Mouse (Mus musculus): ENCODE measurements at regions not wholly inside any gene's neighbourhood (a gene's known extent, or its start where the extent isn't known, plus 50 kb on each side); places are given as distances from the start of the nearest gene placed in this dataset.

DNA sequence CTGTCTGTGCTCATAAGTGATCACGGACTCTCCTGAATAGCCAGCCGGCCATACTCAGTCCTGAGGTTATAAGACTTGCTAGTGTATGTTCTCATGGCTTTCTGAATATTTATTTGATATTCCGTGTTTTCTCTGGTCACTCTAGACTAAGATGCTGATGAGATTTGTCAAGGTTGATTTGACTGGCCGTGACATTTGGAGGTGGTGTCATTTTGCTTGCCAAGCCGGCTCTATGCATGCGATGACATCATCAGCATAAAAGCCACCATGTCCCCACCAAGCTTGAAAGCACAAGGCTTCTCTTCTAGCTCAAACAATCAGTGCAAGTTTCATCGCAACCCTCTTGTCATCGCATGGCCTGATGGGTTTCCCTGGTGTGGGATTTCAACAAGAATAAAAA, 235.3 kb upstream of the Tgfbr2 start:
- Histone ChIP-seq H3K4me3 (ENCODE audit: low read length) (no peak overlapping the region), H3K4me2 (ENCODE audit: low read depth, low read length) (no peak overlapping the region), H3K27me3 (ENCODE audit: control insufficient read depth, insufficient read depth, low read length) (no peaks in the 10 kb centered on the region), H3K9me3 (replicated peaks; ENCODE audit: control insufficient read depth, low read length) (no peaks in the 10 kb centered on the region), H3K27ac (ENCODE audit: low read length) (no peak overlapping the region), H3K4me1 (ENCODE audit: control insufficient read depth, insufficient read depth, low read length) (peaks cover 4% of the 10 kb centered on the region), H3K9ac (ENCODE audit: low read length) (no peak overlapping the region), H3K36me3 (ENCODE audit: control insufficient read depth, insufficient read depth) (no peaks in the 10 kb centered on the region)
- ATAC-seq (replicated peaks; ENCODE audit: extremely low read depth, insufficient read depth, low FRiP score), result no peak
- 85% methylated on average over 8 of the region's 8 CpGs for WGBS

- Histone ChIP-seq H3K4me3 (ENCODE audit: low read length) (no peak overlapping the region), H3K9me3 (replicated peaks; ENCODE audit: control insufficient read depth, low read length) (no peaks in the 10 kb centered on the region), H3K36me3 (ENCODE audit: control insufficient read depth, insufficient read depth) (no peaks in the 10 kb centered on the region), H3K4me1 (ENCODE audit: control insufficient read depth, insufficient read depth, low read length) (no peaks in the 10 kb centered on the region), H3K27me3 (ENCODE audit: control insufficient read depth, insufficient read depth, low read length) (no peaks in the 10 kb centered on the region), H3K4me2 (ENCODE audit: low read depth, low read length) (no peak overlapping the region), H3K9ac (ENCODE audit: low read length) (no peak overlapping the region), H3K27ac (ENCODE audit: low read length) (no peak overlapping the region)
- WGBS, result 73% methylated on average over 2 of the region's 2 CpGs
- ATAC-seq (replicated peaks; ENCODE audit: extremely low read depth, insufficient read depth, low FRiP score), result no peak
Observed at GRCm38 (mm10) chr9:116408116-116408515, 233.0 kb upstream of the Tgfbr2 start.

DNA sequence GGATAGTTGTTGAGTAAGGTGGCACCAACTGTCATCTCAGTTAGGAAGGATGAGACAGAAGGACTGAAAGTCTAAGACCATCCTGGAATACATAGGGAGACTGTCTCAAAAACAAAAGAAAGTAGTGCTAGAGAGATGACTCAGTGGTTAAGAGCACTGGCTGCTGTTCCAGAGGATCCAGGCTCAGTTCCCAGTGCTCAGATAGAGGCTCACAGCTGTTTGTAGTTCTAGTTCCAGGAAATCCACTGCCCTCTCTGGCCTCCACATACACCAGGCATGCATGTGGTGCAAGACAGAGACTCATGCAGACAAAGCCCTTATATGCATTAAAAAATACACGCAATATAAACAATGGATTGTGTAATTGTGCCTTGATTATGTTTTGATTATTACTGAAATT, 229.9 kb upstream of the Tgfbr2 start:
- H3K27me3 ChIP-seq (ENCODE audit: control insufficient read depth, insufficient read depth, low read length), result no peaks in the 10 kb centered on the region
- no peaks in the 10 kb centered on the region for H3K9me3 ChIP-seq (replicated peaks; ENCODE audit: control insufficient read depth, low read length)
- H3K4me2 ChIP-seq (ENCODE audit: low read depth, low read length), result no peak overlapping the region
- no peaks in the 10 kb centered on the region for H3K36me3 ChIP-seq (ENCODE audit: control insufficient read depth, insufficient read depth)
- no peak overlapping the region for H3K4me3 ChIP-seq (ENCODE audit: low read length)
- no peaks in the 10 kb centered on the region for H3K4me1 ChIP-seq (ENCODE audit: control insufficient read depth, insufficient read depth, low read length)
- 81% methylated on average over 1 of the region's 1 CpGs for WGBS
- H3K27ac ChIP-seq (ENCODE audit: low read length), result no peak overlapping the region
- no peak for ATAC-seq (replicated peaks; ENCODE audit: extremely low read depth, insufficient read depth, low FRiP score)
- H3K9ac ChIP-seq (ENCODE audit: low read length), result no peak overlapping the region

- Histone ChIP-seq H3K4me3 (ENCODE audit: low read length) (no peak overlapping the region), H3K27me3 (ENCODE audit: control insufficient read depth, insufficient read depth, low read length) (no peaks in the 10 kb centered on the region), H3K27ac (ENCODE audit: low read length) (no peak overlapping the region), H3K4me1 (ENCODE audit: control insufficient read depth, insufficient read depth, low read length) (no peaks in the 10 kb centered on the region), H3K9me3 (replicated peaks; ENCODE audit: control insufficient read depth, low read length) (no peaks in the 10 kb centered on the region), H3K36me3 (ENCODE audit: control insufficient read depth, insufficient read depth) (no peaks in the 10 kb centered on the region), H3K9ac (ENCODE audit: low read length) (no peak overlapping the region), H3K4me2 (ENCODE audit: low read depth, low read length) (no peak overlapping the region)
- no peak for ATAC-seq (replicated peaks; ENCODE audit: extremely low read depth, insufficient read depth, low FRiP score)
- WGBS, result 65% methylated on average over 7 of the region's 7 CpGs
Observed at GRCm38 (mm10) chr9:116401821-116402220, 226.7 kb upstream of the Tgfbr2 start.

GRCm38 (mm10) chr9:116400270-116400669, 225.1 kb upstream of the Tgfbr2 start:
- Histone ChIP-seq H3K4me2 (ENCODE audit: low read depth, low read length) (no peak overlapping the region), H3K9me3 (replicated peaks; ENCODE audit: control insufficient read depth, low read length) (no peaks in the 10 kb centered on the region), H3K27me3 (ENCODE audit: control insufficient read depth, insufficient read depth, low read length) (no peaks in the 10 kb centered on the region), H3K4me1 (ENCODE audit: control insufficient read depth, insufficient read depth, low read length) (no peaks in the 10 kb centered on the region), H3K4me3 (ENCODE audit: low read length) (no peak overlapping the region), H3K27ac (ENCODE audit: low read length) (no peak overlapping the region), H3K9ac (ENCODE audit: low read length) (no peak overlapping the region), H3K36me3 (ENCODE audit: control insufficient read depth, insufficient read depth) (no peaks in the 10 kb centered on the region)
- no peak for ATAC-seq (replicated peaks; ENCODE audit: extremely low read depth, insufficient read depth, low FRiP score)
- 39% methylated on average over 2 of the region's 2 CpGs for WGBS

DNA sequence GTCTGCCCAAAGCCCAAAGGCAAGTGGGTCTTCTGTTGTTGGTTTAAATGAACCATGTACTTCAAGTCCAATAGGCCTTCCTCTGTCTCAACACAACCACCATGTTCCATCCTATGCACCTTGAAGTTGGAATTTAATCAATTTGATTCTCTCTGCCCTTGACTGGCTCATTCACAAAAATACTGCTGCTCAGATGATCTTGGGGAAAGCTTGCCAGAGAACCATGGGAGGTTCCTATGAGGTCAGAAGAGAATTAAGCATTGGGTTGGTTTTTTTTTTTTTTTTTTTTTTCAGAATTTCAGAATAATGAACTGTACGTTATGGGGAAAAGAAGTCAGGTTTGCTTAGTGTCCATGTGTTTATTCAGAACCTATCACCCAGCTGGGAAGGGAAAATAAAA, 224.1 kb upstream of the Tgfbr2 start:
- Histone ChIP-seq H3K4me2 (ENCODE audit: low read depth, low read length) (no peak overlapping the region), H3K36me3 (ENCODE audit: control insufficient read depth, insufficient read depth) (no peaks in the 10 kb centered on the region), H3K9ac (ENCODE audit: low read length) (no peak overlapping the region), H3K9me3 (replicated peaks; ENCODE audit: control insufficient read depth, low read length) (no peaks in the 10 kb centered on the region), H3K4me1 (ENCODE audit: control insufficient read depth, insufficient read depth, low read length) (no peaks in the 10 kb centered on the region), H3K4me3 (ENCODE audit: low read length) (no peak overlapping the region), H3K27ac (ENCODE audit: low read length) (no peak overlapping the region), H3K27me3 (ENCODE audit: control insufficient read depth, insufficient read depth, low read length) (no peaks in the 10 kb centered on the region)
- ATAC-seq (replicated peaks; ENCODE audit: extremely low read depth, insufficient read depth, low FRiP score), result no peak
- WGBS, result 78% methylated on average over 1 of the region's 1 CpGs

GRCm38 (mm10) chr9:116392258-116392657, 217.1 kb upstream of the Tgfbr2 start:
- no peak overlapping the region for H3K4me2 ChIP-seq (ENCODE audit: low read depth, low read length)
- 77% methylated on average over 8 of the region's 8 CpGs for whole genome bisulfite sequencing

GRCm38 (mm10) chr9:116389781-116390180, 214.6 kb upstream of the Tgfbr2 start:
- H3K4me1 ChIP-seq (ENCODE audit: control insufficient read depth, insufficient read depth, low read length), result peaks cover under 1% of the 10 kb centered on the region; the same call in 1 of the 2 replicates
- H3K4me2 ChIP-seq (ENCODE audit: low read depth, low read length), result no peak overlapping the region
- H3K36me3 ChIP-seq (ENCODE audit: control insufficient read depth, insufficient read depth), result no peaks in the 10 kb centered on the region
- ATAC-seq (replicated peaks; ENCODE audit: extremely low read depth, insufficient read depth, low FRiP score), result no peak
- H3K9ac ChIP-seq (ENCODE audit: low read length), result no peak overlapping the region
- no peaks in the 10 kb centered on the region for H3K9me3 ChIP-seq (replicated peaks; ENCODE audit: control insufficient read depth, low read length)
- H3K4me3 ChIP-seq (ENCODE audit: low read length), result no peak overlapping the region
- no peak overlapping the region for H3K27ac ChIP-seq (ENCODE audit: low read length)
- WGBS, result 71% methylated on average over 3 of the region's 3 CpGs
- H3K27me3 ChIP-seq (ENCODE audit: control insufficient read depth, insufficient read depth, low read length), result no peaks in the 10 kb centered on the region

More at GRCm38 (mm10) chr9:116392258-116392657, 217.1 kb upstream of the Tgfbr2 start:
- no peak for ATAC-seq (replicated peaks; ENCODE audit: extremely low read depth, insufficient read depth, low FRiP score)
- Histone ChIP-seq H3K9ac (ENCODE audit: low read length) (no peak overlapping the region), H3K4me1 (ENCODE audit: control insufficient read depth, insufficient read depth, low read length) (no peaks in the 10 kb centered on the region), H3K27ac (ENCODE audit: low read length) (no peak overlapping the region), H3K36me3 (ENCODE audit: control insufficient read depth, insufficient read depth) (no peaks in the 10 kb centered on the region), H3K4me3 (ENCODE audit: low read length) (no peak overlapping the region), H3K9me3 (replicated peaks; ENCODE audit: control insufficient read depth, low read length) (no peaks in the 10 kb centered on the region), H3K27me3 (ENCODE audit: control insufficient read depth, insufficient read depth, low read length) (no peaks in the 10 kb centered on the region)

DNA sequence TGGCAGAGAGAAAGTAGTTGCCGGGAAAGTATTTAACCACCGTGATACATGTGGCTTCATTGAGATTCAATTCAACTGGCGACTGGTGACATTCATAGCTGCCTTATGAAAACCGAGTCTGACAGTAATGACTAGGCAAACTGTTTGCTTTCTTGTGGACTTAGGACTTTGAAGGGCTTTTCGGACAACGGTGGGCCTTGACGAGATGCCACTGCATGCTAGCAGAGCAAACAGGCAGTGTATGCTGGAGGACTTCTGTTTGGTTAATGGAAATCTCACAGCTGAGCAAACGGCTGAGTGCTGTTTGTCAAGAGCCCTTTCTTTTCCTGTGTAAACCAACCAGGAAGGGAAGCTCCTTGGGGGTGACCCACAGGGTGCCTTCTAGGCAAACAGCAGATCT, 213.7 kb upstream of the Tgfbr2 start:
- H3K4me1 ChIP-seq (ENCODE audit: control insufficient read depth, insufficient read depth, low read length), result peaks cover 8% of the 10 kb centered on the region
- H3K9ac ChIP-seq (ENCODE audit: low read length), result no peak overlapping the region
- WGBS, result 57% methylated on average over 8 of the region's 8 CpGs
- H3K4me2 ChIP-seq (ENCODE audit: low read depth, low read length), result no peak overlapping the region
- H3K36me3 ChIP-seq (ENCODE audit: control insufficient read depth, insufficient read depth), result no peaks in the 10 kb centered on the region
- H3K9me3 ChIP-seq (replicated peaks; ENCODE audit: control insufficient read depth, low read length), result no peaks in the 10 kb centered on the region
- H3K4me3 ChIP-seq (ENCODE audit: low read length), result no peak overlapping the region
- no peak overlapping the region for H3K27ac ChIP-seq (ENCODE audit: low read length)
- no peaks in the 10 kb centered on the region for H3K27me3 ChIP-seq (ENCODE audit: control insufficient read depth, insufficient read depth, low read length)
- ATAC-seq (replicated peaks; ENCODE audit: extremely low read depth, insufficient read depth, low FRiP score), result no peak

- no peaks in the 10 kb centered on the region for H3K9me3 ChIP-seq (replicated peaks; ENCODE audit: control insufficient read depth, low read length)
- H3K27ac ChIP-seq (ENCODE audit: low read length), result no peak overlapping the region
- WGBS, result 93% methylated on average over 9 of the region's 9 CpGs
- H3K27me3 ChIP-seq (ENCODE audit: control insufficient read depth, insufficient read depth, low read length), result no peaks in the 10 kb centered on the region
- H3K9ac ChIP-seq (ENCODE audit: low read length), result no peak overlapping the region
- H3K4me1 ChIP-seq (ENCODE audit: control insufficient read depth, insufficient read depth, low read length), result peaks cover 16% of the 10 kb centered on the region
- ATAC-seq (replicated peaks; ENCODE audit: extremely low read depth, insufficient read depth, low FRiP score), result no peak
- H3K4me2 ChIP-seq (ENCODE audit: low read depth, low read length), result no peak overlapping the region
- H3K36me3 ChIP-seq (ENCODE audit: control insufficient read depth, insufficient read depth), result no peaks in the 10 kb centered on the region
- no peak overlapping the region for H3K4me3 ChIP-seq (ENCODE audit: low read length)
Observed at GRCm38 (mm10) chr9:116388025-116388424, 212.9 kb upstream of the Tgfbr2 start.

Measured in heart, embryonic 16.5 days (tissue).